25 mouse cellular contexts compared by ENCODE assay signal in genomic region chr13:9692876-9693275, GRCm38 (mm10).
A peak's percentile ranks its signal among the peaks of the same experiment; 100 is the strongest.
DNase-seq lines count a peak whose midpoint lies in the region; ATAC-seq and TF ChIP-seq lines count a peak whose summit lies in the region.
"Had no signal": no experiment of that assay in that cellular context is flagged by ENCODE, and none has a peak within 500 bp of the region (broad histone marks: within the 10 kb centered on the region; RNA-seq: fewer than 3 reads in every experiment).

No protein-coding gene starts in this region.

- peaks cover 17% of the 10 kb centered on the region for H3K36me3 ChIP-seq in embryonic facial prominence, embryonic 11.5 days (replicated peaks; ENCODE audit: control insufficient read depth, insufficient read depth, low read depth, low read length)
- peaks cover 99% of the 10 kb centered on the region for H3K36me3 ChIP-seq in embryonic facial prominence, embryonic 10.5 days (replicated peaks)
- peaks cover 86% of the 10 kb centered on the region for H3K36me3 ChIP-seq in limb, embryonic 14.5 days (ENCODE audit: control insufficient read depth, insufficient read depth, low read length)
- H3K36me3 ChIP-seq in limb, embryonic 10.5 days: peaks cover 100% of the 10 kb centered on the region
- peaks cover 26% of the 10 kb centered on the region for H3K36me3 ChIP-seq in midbrain, embryonic 11.5 days (ENCODE audit: control insufficient read depth, insufficient read depth, low read length)
- H3K36me3 ChIP-seq in midbrain, embryonic 15.5 days (replicated peaks): peaks cover 59% of the 10 kb centered on the region
- peaks cover 97% of the 10 kb centered on the region for H3K36me3 ChIP-seq in embryonic facial prominence, embryonic 14.5 days (ENCODE audit: control insufficient read depth, insufficient read depth, low read length)

- WGBS in embryonic facial prominence, embryonic 11.5 days: 75% methylated on average over 3 of the region's 3 CpGs
- 83% methylated on average over 3 of the region's 3 CpGs for WGBS in embryonic facial prominence, embryonic 10.5 days
- 71% methylated on average over 3 of the region's 3 CpGs for WGBS in limb, embryonic 14.5 days
- WGBS in limb, embryonic 10.5 days: 96% methylated on average over 3 of the region's 3 CpGs
- WGBS in midbrain, embryonic 11.5 days: 89% methylated on average over 3 of the region's 3 CpGs
- WGBS in midbrain, embryonic 15.5 days: 87% methylated on average over 3 of the region's 3 CpGs
- 40% methylated on average over 3 of the region's 3 CpGs for WGBS in embryonic facial prominence, embryonic 14.5 days

- H3K4me2 ChIP-seq in embryonic facial prominence, embryonic 11.5 days (ENCODE audit: low read depth, low read length): no peak overlapping the region
- no peak overlapping the region for H3K4me2 ChIP-seq in limb, embryonic 14.5 days (replicated peaks; ENCODE audit: low read depth, low read length, severe bottlenecking)
- no peak overlapping the region for H3K4me2 ChIP-seq in midbrain, embryonic 11.5 days
- H3K4me2 ChIP-seq in midbrain, embryonic 15.5 days: no peak overlapping the region
- H3K4me2 ChIP-seq in embryonic facial prominence, embryonic 14.5 days (ENCODE audit: low read depth, low read length): no peak overlapping the region
- H3K4me2 ChIP-seq: embryonic facial prominence, embryonic 12.5 days; embryonic facial prominence, embryonic 15.5 days; forebrain, embryonic 12.5 days had no signal

- H3K4me1 ChIP-seq in embryonic facial prominence, embryonic 11.5 days (ENCODE audit: control insufficient read depth, insufficient read depth, low read length): no peaks in the 10 kb centered on the region
- H3K4me1 ChIP-seq in embryonic facial prominence, embryonic 10.5 days: no peaks in the 10 kb centered on the region
- no peaks in the 10 kb centered on the region for H3K4me1 ChIP-seq in limb, embryonic 14.5 days (ENCODE audit: control insufficient read depth, insufficient read depth, low read length)
- H3K4me1 ChIP-seq in limb, embryonic 10.5 days: no peaks in the 10 kb centered on the region
- H3K4me1 ChIP-seq in midbrain, embryonic 11.5 days (ENCODE audit: control insufficient read depth, insufficient read depth, low read length): no peaks in the 10 kb centered on the region
- H3K4me1 ChIP-seq in midbrain, embryonic 15.5 days: no peaks in the 10 kb centered on the region
- no peaks in the 10 kb centered on the region; the same call in 1 of the 2 replicates for H3K4me1 ChIP-seq in embryonic facial prominence, embryonic 14.5 days (ENCODE audit: control insufficient read depth, insufficient read depth, low read length)
- H3K4me1 ChIP-seq: embryonic facial prominence, embryonic 12.5 days; embryonic facial prominence, embryonic 15.5 days; forebrain, embryonic 10.5 days; forebrain, embryonic 12.5 days had no signal

- no peak overlapping the region for H3K27ac ChIP-seq in embryonic facial prominence, embryonic 11.5 days (replicated peaks; ENCODE audit: low read depth, low read length)
- H3K27ac ChIP-seq in embryonic facial prominence, embryonic 10.5 days (replicated peaks): no peak overlapping the region
- no peak overlapping the region for H3K27ac ChIP-seq in limb, embryonic 14.5 days (replicated peaks; ENCODE audit: low read depth, low read length)
- no peak overlapping the region for H3K27ac ChIP-seq in limb, embryonic 10.5 days
- no peak overlapping the region for H3K27ac ChIP-seq in midbrain, embryonic 11.5 days (ENCODE audit: low read depth, low read length)
- no peak overlapping the region for H3K27ac ChIP-seq in midbrain, embryonic 15.5 days
- no peak overlapping the region for H3K27ac ChIP-seq in embryonic facial prominence, embryonic 14.5 days (replicated peaks; ENCODE audit: low read depth, low read length)
- H3K27ac ChIP-seq: embryonic facial prominence, embryonic 15.5 days; forebrain, embryonic 10.5 days; forebrain, embryonic 12.5 days had no signal

- no peaks in the 10 kb centered on the region for H3K27me3 ChIP-seq in embryonic facial prominence, embryonic 11.5 days (ENCODE audit: control insufficient read depth, insufficient read depth, low read length)
- H3K27me3 ChIP-seq in embryonic facial prominence, embryonic 10.5 days (replicated peaks; ENCODE audit: low read depth, poor library complexity, severe bottlenecking): no peaks in the 10 kb centered on the region
- no peaks in the 10 kb centered on the region for H3K27me3 ChIP-seq in limb, embryonic 14.5 days (ENCODE audit: control insufficient read depth, insufficient read depth, low read length)
- no peaks in the 10 kb centered on the region for H3K27me3 ChIP-seq in limb, embryonic 10.5 days (ENCODE audit: low read depth, poor library complexity, severe bottlenecking)
- no peaks in the 10 kb centered on the region for H3K27me3 ChIP-seq in midbrain, embryonic 11.5 days (ENCODE audit: control insufficient read depth, insufficient read depth, low read length)
- no peaks in the 10 kb centered on the region for H3K27me3 ChIP-seq in midbrain, embryonic 15.5 days (replicated peaks)
- no peaks in the 10 kb centered on the region for H3K27me3 ChIP-seq in embryonic facial prominence, embryonic 14.5 days (replicated peaks; ENCODE audit: control insufficient read depth, insufficient read depth, low read length)
- H3K27me3 ChIP-seq: embryonic facial prominence, embryonic 12.5 days; embryonic facial prominence, embryonic 15.5 days; forebrain, embryonic 12.5 days; Patski had no signal

- no peak for TF ChIP-seq POLR2A in limb, embryonic 14.5 days (IDR thresholded peaks at IDR 0.05; ENCODE audit: borderline replicate concordance, extremely low read depth, insufficient read depth, insufficient read length)

- DNase-seq in embryonic facial prominence, embryonic 11.5 days (ENCODE audit: low spot score): peak; percentile 23
- DNase-seq in embryonic facial prominence, embryonic 10.5 days (ENCODE audit: low spot score): no peak
- peak; percentile 17 for DNase-seq in limb, embryonic 14.5 days (ENCODE audit: low spot score)
- DNase-seq in limb, embryonic 10.5 days (ENCODE audit: low spot score): no peak
- DNase-seq in midbrain, embryonic 11.5 days (ENCODE audit: low spot score, missing footprints): peak; percentile 72
- peak; percentile 63 for DNase-seq in embryonic facial prominence, embryonic 14.5 days (ENCODE audit: low spot score)
- no peak for DNase-seq in kidney, postnatal 14 days
- DNase-seq: adrenal gland, adult 8-10 months; adrenal gland, postnatal 14 days; adrenal gland, postnatal 36 days; cerebellum, adult 11-12 months; cerebellum, adult 2 months; cerebellum, adult 9-10 months; cerebellum, postnatal 10 days; cerebellum, postnatal 25 days had no signal

- no peak overlapping the region for H3K9ac ChIP-seq in embryonic facial prominence, embryonic 11.5 days (replicated peaks; ENCODE audit: low read length)
- no peak overlapping the region for H3K9ac ChIP-seq in limb, embryonic 14.5 days (ENCODE audit: low read depth, low read length, severe bottlenecking)
- no peak overlapping the region for H3K9ac ChIP-seq in midbrain, embryonic 11.5 days (ENCODE audit: low read length)
- H3K9ac ChIP-seq in midbrain, embryonic 15.5 days: no peak overlapping the region
- no peak overlapping the region for H3K9ac ChIP-seq in embryonic facial prominence, embryonic 14.5 days (ENCODE audit: low read depth, low read length)
- H3K9ac ChIP-seq: embryonic facial prominence, embryonic 12.5 days; embryonic facial prominence, embryonic 15.5 days; forebrain, embryonic 12.5 days had no signal

- H3K4me3 ChIP-seq in embryonic facial prominence, embryonic 11.5 days (ENCODE audit: low read depth, low read length): no peak overlapping the region
- H3K4me3 ChIP-seq in embryonic facial prominence, embryonic 10.5 days: no peak overlapping the region
- no peak overlapping the region for H3K4me3 ChIP-seq in limb, embryonic 14.5 days (replicated peaks; ENCODE audit: low read length)
- H3K4me3 ChIP-seq in limb, embryonic 10.5 days: no peak overlapping the region
- H3K4me3 ChIP-seq in midbrain, embryonic 11.5 days (ENCODE audit: low read depth, low read length): no peak overlapping the region
- H3K4me3 ChIP-seq in midbrain, embryonic 15.5 days: no peak overlapping the region
- H3K4me3 ChIP-seq in embryonic facial prominence, embryonic 14.5 days (ENCODE audit: low read depth, low read length): no peak overlapping the region
- H3K4me3 ChIP-seq: embryonic facial prominence, embryonic 12.5 days; embryonic facial prominence, embryonic 15.5 days; erythroblast, embryonic 14.5 days; forebrain, embryonic 10.5 days; forebrain, embryonic 12.5 days had no signal

- H3K9me3 ChIP-seq in embryonic facial prominence, embryonic 11.5 days (replicated peaks; ENCODE audit: control insufficient read depth, low read length): no peaks in the 10 kb centered on the region
- H3K9me3 ChIP-seq in embryonic facial prominence, embryonic 10.5 days: no peaks in the 10 kb centered on the region
- no peaks in the 10 kb centered on the region for H3K9me3 ChIP-seq in limb, embryonic 14.5 days (ENCODE audit: control insufficient read depth, low read length)
- no peaks in the 10 kb centered on the region for H3K9me3 ChIP-seq in limb, embryonic 10.5 days (replicated peaks)
- H3K9me3 ChIP-seq in midbrain, embryonic 11.5 days (ENCODE audit: control insufficient read depth, low read length): no peaks in the 10 kb centered on the region
- H3K9me3 ChIP-seq in midbrain, embryonic 15.5 days: no peaks in the 10 kb centered on the region
- H3K9me3 ChIP-seq in embryonic facial prominence, embryonic 14.5 days (ENCODE audit: control insufficient read depth, low read length): no peaks in the 10 kb centered on the region
- H3K9me3 ChIP-seq: embryonic facial prominence, embryonic 12.5 days; embryonic facial prominence, embryonic 15.5 days; forebrain, embryonic 10.5 days; forebrain, embryonic 12.5 days had no signal

- no peak for ATAC-seq in embryonic facial prominence, embryonic 11.5 days (replicated peaks; ENCODE audit: insufficient number of reproducible peaks, low FRiP score, low TSS enrichment, low read depth)
- no peak for ATAC-seq in limb, embryonic 14.5 days (ENCODE audit: low FRiP score, low read depth)
- ATAC-seq in midbrain, embryonic 11.5 days (ENCODE audit: low FRiP score): no peak
- no peak for ATAC-seq in midbrain, embryonic 15.5 days (replicated peaks)
- no peak for ATAC-seq in embryonic facial prominence, embryonic 14.5 days (ENCODE audit: low read depth)
- ATAC-seq: activated CD4-positive, CD25-positive, alpha-beta regulatory T cell, adult 4 months; forebrain, embryonic 14.5 days; forebrain, embryonic 16.5 days; Patski had no signal

Comparison
In these comparisons a context has a peak if more than half of its experiments do, and no peak if none do; other contexts are left out.
1. DNase-seq: peak in embryonic facial prominence, embryonic 11.5 days (single experiment), limb, embryonic 14.5 days (single experiment), midbrain, embryonic 11.5 days (single experiment) and embryonic facial prominence, embryonic 14.5 days (single experiment); none in embryonic facial prominence, embryonic 10.5 days (single experiment), limb, embryonic 10.5 days (single experiment) and kidney, postnatal 14 days (single experiment).